Mouse (Mus musculus): ENCODE measurements around the gene Spata16.
"Not testable (repeated sequence)": the region's sequence is repeated elsewhere in the genome, so short reads cannot be mapped to it uniquely, and the experiment has no call there.

The Spata16 gene

GRCm38 (mm10) chr3:26637402-26637801 lies at the start of gene Spata16:
Gene Spata16 (plus strand): TSS chr3:26637620.
- DNase-seq (ENCODE audit: low read depth, low spot score), result no peak

- DNase-seq (ENCODE audit: low read depth, low spot score), result no peak
Observed at GRCm38 (mm10) chr3:26604861-26605260, 32.6 kb upstream of the Spata16 start.

GRCm38 (mm10) chr3:26608531-26608930 lies 28.9 kb upstream of the Spata16 start:
- no peak for DNase-seq (ENCODE audit: low read depth, low spot score)

GRCm38 (mm10) chr3:26639214-26639613 lies 1.8 kb downstream of the Spata16 start:
- DNase-seq (ENCODE audit: low read depth, low spot score), result no peak

GRCm38 (mm10) chr3:26639851-26640250 lies 2.4 kb downstream of the Spata16 start:
- no peak for DNase-seq (ENCODE audit: low read depth, low spot score)

GRCm38 (mm10) chr3:26640321-26641075 lies 3.1 kb downstream of the Spata16 start:
- DNase-seq (ENCODE audit: low read depth, low spot score), result no peak

- DNase-seq (ENCODE audit: low read depth, low spot score), result no peak
Observed at GRCm38 (mm10) chr3:26641351-26642249, 4.2 kb downstream of the Spata16 start.

GRCm38 (mm10) chr3:26644136-26644535 lies 6.7 kb downstream of the Spata16 start:
- no peak for DNase-seq (ENCODE audit: low read depth, low spot score)

GRCm38 (mm10) chr3:26646834-26647233 lies 9.4 kb downstream of the Spata16 start:
- no peak for DNase-seq (ENCODE audit: low read depth, low spot score)

GRCm38 (mm10) chr3:26685832-26686231 lies 48.4 kb downstream of the Spata16 start:
- no peak for DNase-seq (ENCODE audit: low read depth, low spot score)

- not testable (repeated sequence) for DNase-seq (ENCODE audit: low read depth, low spot score)
Observed at GRCm38 (mm10) chr3:26709492-26709891, 72.1 kb downstream of the Spata16 start.

- DNase-seq (ENCODE audit: low read depth, low spot score), result no peak
Observed at GRCm38 (mm10) chr3:26727526-26727925, 90.1 kb downstream of the Spata16 start.

GRCm38 (mm10) chr3:26750492-26750891 lies 113.1 kb downstream of the Spata16 start:
- DNase-seq (ENCODE audit: low read depth, low spot score), result no peak

- DNase-seq (ENCODE audit: low read depth, low spot score), result no peak
Observed at GRCm38 (mm10) chr3:26752441-26752840, 115.0 kb downstream of the Spata16 start.

- DNase-seq (ENCODE audit: low read depth, low spot score), result peak; percentile 41
Observed at GRCm38 (mm10) chr3:26793334-26794101, 156.1 kb downstream of the Spata16 start.

- no peak for DNase-seq (ENCODE audit: low read depth, low spot score)
Observed at GRCm38 (mm10) chr3:26795851-26796538, 158.6 kb downstream of the Spata16 start.

- DNase-seq (ENCODE audit: low read depth, low spot score), result no peak
Observed at GRCm38 (mm10) chr3:26796954-26797353, 159.5 kb downstream of the Spata16 start.

GRCm38 (mm10) chr3:26814307-26814706 lies 176.9 kb downstream of the Spata16 start:
- DNase-seq (ENCODE audit: low read depth, low spot score), result peak; percentile 42

- peak; percentile 60 for DNase-seq (ENCODE audit: low read depth, low spot score)
Observed at GRCm38 (mm10) chr3:26815764-26816163, 178.3 kb downstream of the Spata16 start.

GRCm38 (mm10) chr3:26819398-26819797 lies 182.0 kb downstream of the Spata16 start:
- peak; percentile 54 for DNase-seq (ENCODE audit: low read depth, low spot score)
